8 mouse cellular contexts compared by ENCODE assay signal in the genomic region with DNA sequence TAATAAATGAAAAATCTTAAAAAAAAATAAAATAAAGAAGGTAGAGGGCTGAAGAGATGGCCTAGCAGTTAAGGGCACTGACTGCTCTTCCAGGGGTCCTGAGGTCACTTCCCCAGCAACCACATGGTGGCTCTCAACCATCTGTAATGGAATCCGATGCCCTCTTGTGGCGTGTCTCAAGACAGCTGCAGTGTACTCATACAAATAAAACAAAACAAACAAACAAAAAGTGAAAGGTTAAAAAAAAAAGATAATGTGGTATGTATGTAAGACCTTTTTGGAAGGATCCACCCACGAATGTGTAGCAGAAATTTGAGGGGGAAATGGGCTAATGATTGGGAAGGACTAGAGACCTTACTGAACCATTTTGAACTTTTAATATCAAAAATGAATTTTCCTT. TPM values are rescaled to one million over a fixed set of nuclear protein-coding genes. Genes with fewer than 3 reads are reported as not detected.
A peak's percentile ranks its signal among the peaks of the same experiment; 100 is the strongest.
DNase-seq lines count a peak whose midpoint lies in the region; ATAC-seq and TF ChIP-seq lines count a peak whose summit lies in the region.

No protein-coding gene starts in this region.

- TF ChIP-seq POLR2A in myocyte (IDR thresholded peaks at IDR 0.05; ENCODE audit: insufficient read length, low read depth), result no peak

- H3K27me3 ChIP-seq in liver, embryonic 11.5 days (replicated peaks; ENCODE audit: control insufficient read depth, insufficient read depth, low read length), result no peaks in the 10 kb centered on the region
- H3K27me3 ChIP-seq in myocyte (ENCODE audit: control insufficient read depth, insufficient read depth, insufficient read length), result no peaks in the 10 kb centered on the region
- no peaks in the 10 kb centered on the region for H3K27me3 ChIP-seq in stomach, embryonic 15.5 days (replicated peaks)

- H3K4me3 ChIP-seq in liver, embryonic 11.5 days (ENCODE audit: low read depth, low read length), result peak overlapping the region; percentile 48
- no peak overlapping the region for H3K4me3 ChIP-seq in myocyte
- H3K4me3 ChIP-seq in stomach, embryonic 15.5 days (replicated peaks), result peak overlapping the region; percentile 49

- WGBS in liver, embryonic 11.5 days, result 7% methylated on average over 3 of the region's 3 CpGs
- WGBS in stomach, embryonic 15.5 days, result 4% methylated on average over 3 of the region's 3 CpGs

- H3K9ac ChIP-seq in liver, embryonic 11.5 days (ENCODE audit: low read depth, low read length), result peak overlapping the region; percentile 74
- no peak overlapping the region for H3K9ac ChIP-seq in stomach, embryonic 15.5 days

- no peaks in the 10 kb centered on the region for H3K36me3 ChIP-seq in liver, embryonic 11.5 days (ENCODE audit: control insufficient read depth, insufficient read depth, low read length)
- peaks cover 16% of the 10 kb centered on the region for H3K36me3 ChIP-seq in myocyte (ENCODE audit: control insufficient read depth, insufficient read depth)
- peaks cover 6% of the 10 kb centered on the region; the same call in 1 of the 2 replicates for H3K36me3 ChIP-seq in stomach, embryonic 15.5 days

- no peaks in the 10 kb centered on the region for H3K79me2 ChIP-seq in myocyte (ENCODE audit: control insufficient read depth, insufficient read depth)

- no peaks in the 10 kb centered on the region for H3K9me3 ChIP-seq in liver, embryonic 11.5 days (ENCODE audit: control insufficient read depth, low read length)
- no peaks in the 10 kb centered on the region for H3K9me3 ChIP-seq in stomach, embryonic 15.5 days

- peak; percentile 72 for ATAC-seq in liver, embryonic 11.5 days (replicated peaks; ENCODE audit: low FRiP score)
- ATAC-seq in stomach, embryonic 15.5 days (ENCODE audit: insufficient read depth, low FRiP score, low read depth), result peak; percentile 54; the same call in 1 of the 2 replicates

- peak; percentile 85 for DNase-seq in 416B (ENCODE audit: low read depth)
- peak; percentile 33 for DNase-seq in adrenal gland, adult 2 months
- DNase-seq in embryo, embryonic 9.5 days (ENCODE audit: extremely low spot score), result peak; percentile 64
- DNase-seq in heart, adult 8-10 months (ENCODE audit: low spot score), result peak; percentile 22
- peak; percentile 75 for DNase-seq in kidney, adult 9 months
- DNase-seq in liver, embryonic 11.5 days (ENCODE audit: low spot score), result no peak

- peak overlapping the region; percentile 80 for H3K4me2 ChIP-seq in liver, embryonic 11.5 days
- peak overlapping the region; percentile 13 for H3K4me2 ChIP-seq in myocyte (ENCODE audit: low read depth)
- peak overlapping the region; percentile 75 for H3K4me2 ChIP-seq in stomach, embryonic 15.5 days

- no peaks in the 10 kb centered on the region for H3K4me1 ChIP-seq in liver, embryonic 11.5 days (replicated peaks; ENCODE audit: control insufficient read depth, insufficient read depth, low read length)
- no peaks in the 10 kb centered on the region for H3K4me1 ChIP-seq in stomach, embryonic 15.5 days

- H3K27ac ChIP-seq in liver, embryonic 11.5 days (ENCODE audit: low read depth, low read length), result no peak overlapping the region
- H3K27ac ChIP-seq in stomach, embryonic 15.5 days, result no peak overlapping the region

- H3ac ChIP-seq in myocyte (ENCODE audit: control insufficient read depth, insufficient read length), result no peak overlapping the region

TF ChIP-seq in myocyte, 11 proteins besides CTCF, POLR2A, EP300 and RAD21:
- TF ChIP-seq POLR2AphosphoS2 (IDR thresholded peaks at IDR 0.05; ENCODE audit: insufficient read length, low read depth) (no peak), MYOD1 (IDR thresholded peaks at IDR 0.05; ENCODE audit: control insufficient read depth in 1 of 3, insufficient read length in 2 of 3, low read depth in 2 of 3) (no peak), MYOG (IDR thresholded peaks at IDR 0.05; ENCODE audit: control insufficient read depth in 1 of 3, insufficient read depth in 1 of 3, insufficient read length in 2 of 3, low read depth in 2 of 3) (no peak), MAX (IDR thresholded peaks at IDR 0.05; ENCODE audit: low read depth) (no peak), TCF12 (IDR thresholded peaks at IDR 0.05; ENCODE audit: insufficient read depth, poor library complexity, severe bottlenecking) (no peak), REST (IDR thresholded peaks at IDR 0.05; ENCODE audit: insufficient read depth, insufficient read length) (no peak), USF1 (IDR thresholded peaks at IDR 0.05; ENCODE audit: low read depth) (no peak), CEBPB (IDR thresholded peaks at IDR 0.05; ENCODE audit: insufficient read depth, poor library complexity, severe bottlenecking) (no peak), E2F4 (IDR thresholded peaks at IDR 0.05; ENCODE audit: insufficient read depth) (no peak), TCF3 (IDR thresholded peaks at IDR 0.05; ENCODE audit: insufficient read length, low read depth) (no peak), SRF (IDR thresholded peaks at IDR 0.05; ENCODE audit: control insufficient read depth, insufficient read length, low read depth) (no peak)

RNA-seq across cellular contexts. Expression of a gene that starts 0.5 kb away (rescaled TPM):
- 1 to 10 TPM; 6.1 to 6.2 TPM for total RNA-seq in adrenal gland, adult 2 months (2021)
- polyA plus RNA-seq in adrenal gland, adult 2 months (2012; rRNA removed), result 1.2 and 2.3 TPM in 2 replicates
- total RNA-seq in heart, adult 8-10 months (2022), result 1 to 10 TPM; 2.1 to 2.5 (median 2.1) TPM
- polyA plus RNA-seq in liver, embryonic 11.5 days (2014; fragmentation: Nextera tagmentation; extraction: Ambion mirVana), result 0.19 TPM in 1 of 2 replicates, not detected in the other
- 0.92 TPM for polyA plus RNA-seq in myocyte (2012; fragmentation: generic; extraction: Trizol)
- 0.22 and 0.26 TPM in 2 replicates for polyA plus RNA-seq in stomach, embryonic 15.5 days (2015; fragmentation: Nextera tagmentation; extraction: Ambion mirVana)

RNA-seq across cellular contexts. Expression of a gene that starts 47.3 kb away (rescaled TPM):
- 10 to 100 TPM; 22.1 to 25.1 TPM for total RNA-seq in adrenal gland, adult 2 months (2021)
- polyA plus RNA-seq in adrenal gland, adult 2 months (2012; rRNA removed), result 1.0 and 1.1 TPM in 2 replicates
- total RNA-seq in heart, adult 8-10 months (2022), result 10 to 100 TPM; 12.0 to 14.9 (median 12.5) TPM
- 6.6 TPM in 2 replicates for polyA plus RNA-seq in liver, embryonic 11.5 days (2014; fragmentation: Nextera tagmentation; extraction: Ambion mirVana)
- polyA plus RNA-seq in myocyte (2012; fragmentation: generic; extraction: Trizol), result 3.6 TPM
- 8.2 and 8.6 TPM in 2 replicates for polyA plus RNA-seq in stomach, embryonic 15.5 days (2015; fragmentation: Nextera tagmentation; extraction: Ambion mirVana)

RNA-seq across cellular contexts. Expression of a gene that starts 57.7 kb away (rescaled TPM):
- total RNA-seq in adrenal gland, adult 2 months (2021), result 1 to 10 TPM; 1.2 to 1.4 TPM
- polyA plus RNA-seq in adrenal gland, adult 2 months (2012; rRNA removed), result 0.25 and 0.38 TPM in 2 replicates
- total RNA-seq in heart, adult 8-10 months (2022), result not detected
- polyA plus RNA-seq in liver, embryonic 11.5 days (2014; fragmentation: Nextera tagmentation; extraction: Ambion mirVana), result 0.04 TPM in 1 of 2 replicates, not detected in the other
- polyA plus RNA-seq in myocyte (2012; fragmentation: generic; extraction: Trizol), result not detected
- 0.08 and 0.13 TPM in 2 replicates for polyA plus RNA-seq in stomach, embryonic 15.5 days (2015; fragmentation: Nextera tagmentation; extraction: Ambion mirVana)

Comparison
In these comparisons a context has a peak if more than half of its experiments do, and no peak if none do; other contexts are left out.
1. H3K4me2 ChIP-seq: peak in every context shown above with its lines; median percentile 80 in liver, embryonic 11.5 days; 75 in stomach, embryonic 15.5 days; 13 in myocyte.